Mouse (Mus musculus) MEL (cell line): ENCODE results near the gene Olfr1475.

Experiments used
- CTCF ChIP-seq, 3 experiments: IDR thresholded peaks in 2 of 3; conservative IDR thresholded peaks in 1 of 3; 2 replicates each; pipeline ENCODE4 v1.5.1; 2011 to 2012; ENCODE audit warnings: low read length in 3 of 3, low read depth in 2 of 3, mild to moderate bottlenecking in 2 of 3, improper control_type of control experiment in 1 of 3, inconsistent platforms in 1 of 3, mixed read lengths in 1 of 3, moderate library complexity in 1 of 3; ENCODE audit not compliant: control insufficient read depth in 1 of 3, insufficient read depth in 1 of 3, poor library complexity in 1 of 3, severe bottlenecking in 1 of 3
- E2F4 ChIP-seq: IDR thresholded peaks from 2 replicates; pipeline ENCODE4 v1.6.1; 2011; ENCODE audit warnings: low read depth, low read length, improper control_type of control experiment, borderline replicate concordance
- MAZ ChIP-seq: IDR thresholded peaks from 2 replicates; pipeline ENCODE4 v1.6.1; 2012; ENCODE audit warnings: low read depth, mild to moderate bottlenecking, inconsistent platforms, low read length, improper control_type of control experiment
- NRF1 ChIP-seq: IDR thresholded peaks from 2 replicates; pipeline ENCODE4 v1.6.1; 2014; ENCODE audit warnings: low read depth, mild to moderate bottlenecking, inconsistent platforms, low read length, improper control_type of control experiment, moderate library complexity; ENCODE audit not compliant: poor library complexity, insufficient read depth, severe bottlenecking
- POLR2A ChIP-seq, 2 experiments: IDR thresholded peaks; 2 replicates each; pipeline ENCODE4 v1.6.1; 2011 to 2012; ENCODE audit warnings: low read length in 2 of 2, mild to moderate bottlenecking in 2 of 2, control low read depth in 1 of 2, improper control_type of control experiment in 1 of 2, low read depth in 1 of 2, moderate library complexity in 1 of 2; ENCODE audit not compliant: control insufficient read depth in 1 of 2, insufficient read depth in 1 of 2, poor library complexity in 1 of 2
- POLR2AphosphoS2 ChIP-seq: IDR thresholded peaks from 2 replicates; pipeline ENCODE4 v1.6.1; 2011; ENCODE audit warnings: low read length, improper control_type of control experiment
- SIN3A ChIP-seq: IDR thresholded peaks from 2 replicates; pipeline ENCODE4 v1.6.1; 2012; ENCODE audit warnings: low read length, improper control_type of control experiment, inconsistent platforms
- TBP ChIP-seq: IDR thresholded peaks from 2 replicates; pipeline ENCODE4 v1.8.0; 2011; ENCODE audit warnings: low read depth, low read length, improper control_type of control experiment
- USF2 ChIP-seq, 2 experiments: IDR thresholded peaks; 2 replicates each; pipeline ENCODE4 v1.6.1; 2011 to 2012; ENCODE audit warnings: improper control_type of control experiment in 2 of 2, low read length in 2 of 2, borderline replicate concordance in 1 of 2, inconsistent platforms in 1 of 2, low read depth in 1 of 2, mild to moderate bottlenecking in 1 of 2; ENCODE audit not compliant: insufficient read depth in 1 of 2
- ZMIZ1 ChIP-seq: IDR thresholded peaks from 2 replicates; pipeline ENCODE4 v1.6.1; 2012; ENCODE audit warnings: low read depth, mild to moderate bottlenecking, inconsistent platforms, low read length, improper control_type of control experiment, moderate library complexity

GRCm38 (mm10) chr19:13500246-13500645 lies 20.2 kb upstream of the Olfr1475 start, which contains the start of gene Olfr1477:
- TF ChIP-seq SIN3A (no peak), CTCF (IDR thresholded peaks at IDR 0.05 in 2 of 3, conservative IDR thresholded peaks at IDR 0.05 in 1 of 3; ENCODE audit: control insufficient read depth in 1 of 3, insufficient read depth in 1 of 3, low read depth in 2 of 3, low read length in 3 of 3, poor library complexity in 1 of 3, severe bottlenecking in 1 of 3) (no peak), USF2 (IDR thresholded peaks at IDR 0.05; ENCODE audit: borderline replicate concordance in 1 of 2, insufficient read depth in 1 of 2, low read depth in 1 of 2, low read length in 2 of 2) (no peak), ZMIZ1 (no peak), POLR2A (IDR thresholded peaks at IDR 0.05; ENCODE audit: control insufficient read depth in 1 of 2, insufficient read depth in 1 of 2, low read depth in 1 of 2, low read length in 2 of 2, poor library complexity in 1 of 2) (no peak), TBP (no peak), E2F4 (no peak), NRF1 (no peak), POLR2AphosphoS2 (no peak), MAZ (no peak)
